Mouse (Mus musculus) liver, postnatal 0 days (tissue): ENCODE measurements around the gene Klhl29.

Experiments used
- CTCF ChIP-seq: sonication (generic); IDR thresholded peaks from 2 replicates; pipeline ENCODE4 v1.5.1; 2016; ENCODE audit warnings: antibody characterized with exemption, low read depth
- EP300 ChIP-seq: IDR thresholded peaks from 2 replicates; pipeline ENCODE4 v1.6.1; 2016; ENCODE audit warnings: antibody characterized with exemption, low read depth, mild to moderate bottlenecking

DNA sequence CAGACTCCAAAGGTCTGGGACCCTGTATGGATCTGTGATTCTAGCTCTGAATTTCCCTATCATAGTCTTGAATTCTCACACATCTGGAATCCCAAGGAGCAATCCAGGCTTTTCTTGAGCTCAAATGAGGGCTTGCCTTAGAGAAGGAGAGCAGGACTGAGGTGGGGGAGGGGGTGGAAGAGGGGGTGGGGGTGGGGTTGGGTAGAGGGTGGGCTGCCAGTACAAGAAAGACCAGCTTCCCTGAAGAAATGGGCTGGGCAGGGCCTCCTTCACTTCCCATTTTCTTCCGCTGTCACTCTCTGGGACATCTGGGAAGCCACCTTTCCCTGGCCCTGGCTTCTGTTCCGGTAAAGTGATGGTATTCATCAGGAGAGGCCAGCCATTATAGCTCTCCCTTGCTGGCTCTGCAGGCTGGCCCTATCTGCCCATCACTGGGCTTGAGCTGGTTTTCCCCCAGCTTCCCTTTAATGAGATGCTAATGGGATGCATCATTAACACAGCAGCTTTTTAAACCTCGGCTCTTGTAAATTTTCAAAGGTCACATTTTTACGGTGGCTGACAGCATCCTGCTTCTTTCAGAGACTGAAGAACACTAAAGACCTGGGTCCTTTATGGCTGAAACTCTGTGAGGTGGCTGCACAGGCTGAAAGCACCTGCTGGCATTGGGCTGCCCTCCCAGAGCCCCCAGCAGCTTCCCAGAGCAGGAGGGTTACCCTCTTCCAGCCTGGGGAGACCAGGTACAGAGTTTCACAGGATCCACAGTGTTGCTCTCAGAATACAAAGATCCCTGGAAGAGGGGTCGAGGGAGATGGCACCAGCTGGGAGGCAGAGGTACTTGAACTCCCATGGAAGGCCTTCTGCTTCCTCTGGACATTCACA lies 231.3 kb downstream of the Klhl29 start:
- TF ChIP-seq EP300 (no peak), CTCF (no peak)
